Mouse (Mus musculus): Measurements from ENCODE around the gene Hnrnpa1.
"Not testable (repeated sequence)": the region's sequence is repeated elsewhere in the genome, so short reads cannot be mapped to it uniquely, and the experiment has no call there.

Hnrnpa1 gene

DNA sequence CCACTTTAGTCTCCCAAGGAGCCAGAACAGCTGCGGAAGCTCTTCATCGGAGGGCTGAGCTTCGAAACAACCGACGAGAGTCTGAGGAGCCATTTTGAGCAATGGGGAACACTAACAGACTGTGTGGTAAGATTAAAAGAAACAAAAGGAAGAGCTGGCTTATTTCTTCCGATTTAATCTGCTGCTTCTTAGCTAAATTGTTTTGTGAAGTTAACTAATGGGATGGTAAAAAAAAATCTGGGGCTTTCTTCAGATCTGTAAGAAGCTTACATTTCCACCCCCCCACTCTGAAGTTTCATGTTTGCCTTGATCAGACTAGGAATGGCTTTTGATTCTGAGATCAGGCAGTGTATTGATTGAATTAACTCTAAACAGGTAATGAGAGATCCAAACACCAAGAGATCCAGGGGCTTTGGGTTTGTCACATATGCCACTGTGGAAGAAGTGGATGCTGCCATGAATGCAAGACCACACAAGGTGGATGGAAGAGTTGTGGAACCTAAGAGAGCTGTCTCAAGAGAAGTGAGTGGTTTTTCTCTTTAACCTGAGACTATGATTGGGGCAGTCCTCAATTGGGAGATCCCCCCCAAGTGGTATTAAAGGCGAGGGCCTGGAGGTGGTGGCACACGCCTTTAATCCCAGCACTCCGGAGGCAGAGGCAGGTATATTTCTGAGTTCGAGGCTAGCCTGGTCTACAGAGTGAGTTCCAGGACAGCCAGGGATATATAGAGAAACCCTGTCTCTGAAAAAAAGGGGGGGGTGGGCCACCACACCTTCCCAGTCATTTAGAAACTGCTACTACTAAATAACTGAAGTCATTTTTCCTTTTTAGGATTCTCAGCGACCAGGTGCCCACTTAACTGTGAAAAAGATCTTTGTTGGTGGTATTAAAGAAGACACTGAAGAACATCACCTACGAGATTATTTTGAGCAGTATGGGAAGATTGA is 1.1 kb downstream of the Hnrnpa1 start:
- peak in 1 of 2 experiments; percentile 26 for DNase-seq (ENCODE audit: low spot score in 2 of 2)

DNA sequence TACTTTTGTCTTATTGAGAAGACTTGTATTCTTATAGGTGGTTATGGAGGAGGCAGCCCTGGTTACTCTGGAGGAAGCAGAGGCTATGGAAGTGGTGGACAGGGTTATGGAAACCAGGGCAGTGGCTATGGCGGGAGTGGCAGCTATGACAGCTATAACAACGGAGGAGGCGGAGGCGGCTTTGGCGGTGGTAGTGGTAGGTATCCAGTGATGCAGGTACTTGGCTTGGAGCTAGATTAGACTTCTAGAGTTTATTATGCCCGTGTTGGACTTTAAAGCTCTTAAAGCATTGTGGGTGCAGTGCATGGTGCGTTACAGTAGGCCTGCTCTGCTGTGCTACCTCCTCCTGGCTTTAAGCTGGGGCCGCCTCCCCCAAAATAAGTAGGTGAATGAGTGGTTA is 2.7 kb downstream of the Hnrnpa1 start:
- DNase-seq (ENCODE audit: low spot score in 2 of 2) = peak in 1 of 2 experiments; percentile 36

DNA sequence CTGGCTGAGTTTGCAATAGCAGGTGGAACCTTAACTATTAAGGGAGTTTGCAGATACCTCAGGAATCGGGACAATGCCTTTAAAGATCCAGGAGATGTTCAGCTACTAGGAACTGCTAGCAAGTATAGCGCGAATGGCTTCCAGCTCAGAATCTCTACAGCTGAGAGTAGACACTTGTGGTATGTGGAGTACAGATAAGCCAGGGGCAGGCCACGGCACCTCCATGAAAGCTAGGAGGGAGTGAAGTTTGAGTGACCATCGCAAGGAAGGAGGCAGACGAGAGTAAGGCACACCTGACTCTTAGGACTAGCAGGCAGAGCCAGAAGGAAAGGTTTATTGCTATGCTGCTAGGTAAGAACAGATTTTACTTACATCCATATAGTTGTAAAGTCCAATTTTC is 5.4 kb downstream of the Hnrnpa1 start:
- DNase-seq (ENCODE audit: low spot score in 2 of 2) = peak in 1 of 2 experiments; percentile 41

DNA sequence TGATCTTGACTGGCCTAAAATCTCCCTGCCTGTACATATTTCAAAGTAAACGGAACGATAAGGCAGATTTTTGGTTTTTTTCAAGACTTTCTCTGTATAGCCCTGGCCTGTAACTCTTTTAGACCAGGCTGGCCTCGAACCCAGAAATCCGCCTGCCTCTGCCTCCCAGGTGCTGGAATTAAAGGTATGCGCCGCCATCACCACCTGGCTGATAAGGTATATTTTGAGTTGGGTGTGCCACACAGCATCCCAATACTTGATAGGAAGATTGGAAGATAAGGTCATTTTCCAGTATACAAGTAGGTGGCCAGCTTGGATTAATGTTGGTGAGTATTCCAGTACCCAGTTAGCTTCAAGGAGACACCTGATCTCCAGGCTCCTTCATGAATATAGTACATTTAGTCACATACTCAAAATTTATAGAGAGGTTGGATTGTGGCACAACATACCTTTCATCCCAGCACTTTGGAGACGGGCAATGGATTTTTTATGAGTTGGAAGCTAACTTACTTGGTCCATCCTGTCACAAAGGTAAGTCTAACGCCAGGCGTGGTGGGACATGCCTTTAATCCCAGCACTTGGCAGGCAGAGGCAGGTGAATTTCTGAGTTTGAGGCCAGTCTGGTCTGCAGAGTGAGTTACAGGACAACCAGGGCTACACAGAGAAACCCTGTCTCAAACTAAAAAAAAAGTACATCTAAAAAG is 7.0 kb downstream of the Hnrnpa1 start:
- no peak for DNase-seq (ENCODE audit: low spot score in 2 of 2)

DNA sequence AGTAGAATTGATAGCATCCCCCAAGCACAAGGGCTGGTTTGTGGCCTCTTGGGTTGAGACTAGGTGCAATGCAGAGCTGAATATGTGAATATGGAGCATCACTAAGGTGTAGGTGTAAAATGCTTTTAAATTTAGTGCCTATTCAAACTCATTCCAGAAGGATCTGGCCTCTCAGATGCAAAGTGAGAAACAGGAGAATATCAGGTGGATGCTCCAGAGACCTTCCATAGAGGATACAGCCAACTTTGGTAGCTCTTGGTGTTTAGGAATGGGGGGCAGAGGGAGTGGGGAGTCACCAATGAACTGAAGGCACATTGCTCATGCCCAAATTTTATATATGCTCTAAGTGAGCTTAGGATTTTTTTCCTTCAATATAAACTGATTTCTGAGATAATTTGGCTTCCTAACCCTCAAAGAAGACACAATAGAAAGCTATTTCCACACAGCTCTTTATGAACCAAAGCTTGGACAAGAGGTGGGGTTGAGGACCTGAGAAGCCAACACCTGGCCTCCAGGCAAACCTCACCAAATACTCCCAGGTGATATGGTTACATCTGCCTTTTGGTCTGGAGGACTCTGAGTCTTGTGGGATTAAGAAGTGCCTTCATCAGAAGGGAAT is 7.7 kb downstream of the Hnrnpa1 start:
- no peak for DNase-seq (ENCODE audit: low spot score in 2 of 2)

DNA sequence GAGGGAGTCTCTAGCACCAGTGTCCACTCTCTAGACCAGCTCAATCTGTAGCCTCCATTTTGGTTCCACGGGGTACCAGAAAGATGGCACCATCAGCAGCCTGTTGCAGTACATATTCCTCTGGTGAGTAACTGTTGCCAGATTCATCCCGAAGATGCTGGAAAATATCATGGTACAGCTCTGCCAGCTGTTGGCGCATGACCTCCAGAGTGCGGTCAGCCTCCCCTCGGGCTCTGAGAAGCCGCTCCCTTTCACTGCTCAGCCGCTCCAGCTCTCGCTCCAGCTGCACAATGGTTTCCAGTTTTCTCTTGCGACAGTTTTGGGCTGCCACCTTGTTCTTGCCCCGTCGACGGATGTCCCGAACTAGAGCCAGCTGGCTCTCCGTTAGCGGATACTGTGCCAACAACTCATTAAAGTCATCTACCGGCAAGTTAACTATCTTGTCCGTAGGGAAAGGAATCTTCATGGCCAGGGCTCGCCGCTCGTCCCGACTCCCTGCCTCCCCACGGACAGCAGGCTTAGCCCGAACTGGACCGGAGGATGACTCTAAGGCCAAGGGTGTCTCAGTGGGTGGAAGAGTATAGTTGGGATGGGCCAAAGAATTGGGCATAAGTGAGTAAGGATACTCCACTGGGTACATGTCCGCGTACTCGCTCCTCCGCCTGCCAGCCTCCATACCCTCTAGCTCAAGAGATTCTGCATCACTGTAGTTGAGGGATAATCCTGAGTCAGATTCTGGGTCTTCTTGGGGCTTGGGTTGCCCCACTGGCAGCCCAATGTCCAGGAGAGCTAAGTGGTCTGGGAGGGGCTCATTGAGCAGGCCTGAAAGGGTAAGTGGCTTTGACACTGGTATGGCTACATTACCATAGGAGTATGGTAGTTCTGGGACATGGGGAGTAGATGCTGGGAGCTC is 8.4 kb downstream of the Hnrnpa1 start:
- peak in 1 of 2 experiments; percentile 24 for DNase-seq (ENCODE audit: low spot score in 2 of 2)

DNA sequence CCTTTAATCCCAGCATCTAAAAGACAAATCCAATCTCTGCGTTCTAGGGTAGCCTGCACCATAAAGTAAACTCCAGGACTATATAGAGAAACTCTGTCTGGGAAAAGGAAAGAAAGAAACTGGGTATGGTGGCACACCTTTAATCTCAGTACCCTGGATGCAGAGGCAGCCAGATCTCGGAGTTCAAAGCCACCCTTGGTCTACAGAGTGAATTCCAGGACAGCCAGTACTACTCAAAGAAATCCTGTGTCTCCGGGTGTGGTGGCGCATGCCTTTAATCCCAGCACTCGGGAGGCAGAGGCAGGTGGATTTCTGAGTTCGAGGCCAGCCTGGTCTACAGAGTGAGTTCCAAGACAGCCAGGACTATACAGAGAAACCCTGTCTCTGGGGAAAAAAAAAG is 9.3 kb downstream of the Hnrnpa1 start:
- DNase-seq (ENCODE audit: low spot score in 2 of 2) = not testable (repeated sequence)

DNA sequence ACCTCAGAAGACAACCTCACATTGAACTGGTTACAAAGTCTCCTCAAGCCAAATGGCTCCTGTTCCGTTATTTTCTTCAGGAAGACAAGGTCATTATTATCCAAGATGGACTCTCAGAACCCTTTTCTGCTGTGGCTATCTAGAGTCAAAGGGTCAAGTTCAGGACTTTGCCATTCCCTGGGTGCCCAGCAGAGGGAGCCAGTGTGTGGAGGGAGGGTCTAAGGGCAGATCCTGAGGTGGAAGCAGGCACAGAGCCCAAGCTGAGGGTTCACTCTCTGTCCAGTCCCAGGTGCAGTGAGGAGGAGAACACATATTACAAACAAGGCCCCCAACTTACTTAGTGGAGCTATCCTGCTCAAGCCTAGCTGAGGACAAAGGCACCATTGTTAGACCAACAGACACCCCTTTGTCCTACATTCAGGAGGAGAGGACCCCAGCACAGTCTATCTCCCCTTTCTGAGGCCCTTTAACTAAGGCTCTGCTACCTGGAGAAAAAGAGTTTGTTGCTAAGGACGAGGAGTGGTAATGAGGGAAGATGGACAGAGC is 10.0 kb downstream of the Hnrnpa1 start:
- peak; percentile 90 for DNase-seq (ENCODE audit: low spot score in 2 of 2)

DNA sequence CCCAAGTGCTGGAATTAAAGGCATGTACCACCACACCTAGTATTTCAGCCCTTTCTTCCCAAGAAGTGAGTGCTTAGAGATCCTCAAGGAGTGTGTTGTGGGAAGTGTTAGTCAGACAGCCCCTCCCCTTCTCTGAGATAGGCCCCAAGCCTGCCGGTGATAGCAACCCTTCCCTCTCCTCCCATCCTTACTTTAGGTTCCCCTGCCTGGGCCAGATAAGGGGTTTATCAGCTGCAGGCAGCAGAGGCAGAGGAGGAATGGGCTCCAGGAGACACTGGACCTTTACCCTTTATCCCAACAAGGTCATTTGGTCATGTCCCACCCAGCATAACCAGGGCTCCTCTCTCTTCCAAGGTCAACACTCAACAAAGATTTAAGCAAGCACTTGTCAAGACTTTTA is 11.4 kb downstream of the Hnrnpa1 start:
- peak; percentile 81 to 86 for DNase-seq (ENCODE audit: low spot score in 2 of 2)

DNA sequence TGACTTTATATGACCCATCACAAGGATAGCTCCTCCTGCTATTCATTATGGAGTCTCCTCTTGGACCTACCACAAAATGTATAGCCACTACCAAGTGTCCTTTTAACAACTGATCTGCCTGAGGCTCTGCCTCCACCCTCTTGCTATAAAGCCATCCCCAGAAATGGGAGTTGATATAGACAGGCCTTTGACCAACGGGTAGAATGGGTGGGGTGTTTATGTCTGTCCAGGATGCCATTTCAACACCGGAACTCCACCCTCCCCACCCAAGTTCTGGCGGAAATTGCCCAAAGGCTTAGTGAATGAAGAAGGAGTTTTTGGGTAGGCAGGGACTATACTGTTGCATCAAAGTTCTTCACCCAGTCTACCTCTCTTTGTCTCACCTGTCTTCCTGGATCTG is 12.4 kb downstream of the Hnrnpa1 start:
- DNase-seq (ENCODE audit: low spot score in 2 of 2) = peak; percentile 73

DNA sequence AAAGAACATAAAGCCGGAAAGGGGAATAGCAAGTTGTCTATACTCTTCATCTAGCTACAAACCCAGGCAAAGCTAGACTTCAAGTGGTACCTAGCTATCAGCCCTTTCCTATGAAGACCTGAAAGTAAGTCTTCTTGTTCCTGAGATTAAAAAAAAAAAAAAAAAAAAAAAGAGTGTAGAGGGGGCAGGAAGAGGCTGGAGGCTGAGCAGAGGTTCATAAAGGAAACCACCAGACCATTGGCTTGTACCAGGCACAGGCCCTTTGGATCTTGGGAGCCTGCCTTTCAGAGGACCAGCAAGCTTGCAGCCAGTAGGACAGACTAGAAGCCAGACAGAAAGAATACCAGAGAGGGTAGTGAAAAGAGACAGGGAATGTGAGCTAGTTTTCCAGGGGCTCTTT is 13.1 kb downstream of the Hnrnpa1 start:
- no peak for DNase-seq (ENCODE audit: low spot score in 2 of 2)

DNA sequence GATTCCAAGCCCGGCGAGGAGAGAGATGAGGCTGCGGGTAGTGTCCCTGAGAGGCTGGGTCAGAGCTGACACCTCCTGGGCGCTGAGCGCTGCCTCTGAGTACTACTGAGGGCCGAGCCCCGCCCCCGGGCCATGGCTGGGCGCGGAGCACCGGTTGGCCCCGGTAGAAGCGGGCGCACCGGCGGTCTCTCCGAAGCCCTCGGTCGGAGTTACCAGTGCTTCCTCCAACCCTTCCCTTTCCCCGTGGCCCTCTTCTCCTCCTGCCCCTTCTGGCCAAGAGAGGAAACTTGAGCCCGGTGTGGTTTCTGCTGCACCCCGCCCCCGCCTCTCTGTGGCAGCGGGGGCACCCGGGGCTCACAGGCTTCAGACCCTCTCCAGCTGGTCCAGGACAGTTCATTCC is 14.9 kb downstream of the Hnrnpa1 start:
- DNase-seq (ENCODE audit: low spot score in 2 of 2) = peak; percentile 87 to 88

DNA sequence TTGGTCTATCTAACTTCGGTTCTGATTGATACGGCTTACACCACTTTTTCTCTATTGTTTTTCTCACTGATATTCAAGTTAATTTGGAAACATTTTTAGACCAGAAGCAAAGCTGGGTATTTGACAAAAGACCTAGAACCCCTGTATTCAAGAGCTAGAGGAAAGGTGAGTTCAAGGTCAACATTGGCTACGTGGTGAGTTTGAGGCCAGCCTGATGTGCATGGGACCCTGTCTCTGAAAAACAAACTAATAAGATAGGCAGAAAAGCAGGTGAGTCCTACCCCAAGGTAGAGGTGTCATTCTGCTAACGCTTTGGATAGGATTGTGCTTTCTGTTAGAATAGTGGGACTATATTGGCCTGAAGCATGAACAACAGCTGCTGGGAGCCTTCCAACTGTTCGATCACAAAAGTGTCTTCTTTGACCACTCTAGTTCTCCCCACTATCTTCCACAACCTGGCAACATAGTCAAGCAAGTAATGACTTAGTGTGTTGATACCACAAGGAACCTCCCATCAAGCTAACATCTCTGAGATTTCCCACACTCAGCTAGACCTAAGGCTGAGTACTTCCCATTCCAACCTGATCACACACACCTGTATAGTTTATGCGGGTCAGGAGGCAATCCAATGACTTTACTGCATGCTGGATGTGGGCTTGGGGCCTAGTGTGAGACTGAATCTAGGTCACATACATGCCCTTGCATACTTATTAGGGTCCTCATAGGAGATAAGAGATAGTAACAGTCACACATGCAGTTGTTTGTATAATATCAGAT is 16.2 kb downstream of the Hnrnpa1 start:
- peak in 1 of 2 experiments; percentile 51 for DNase-seq (ENCODE audit: low spot score in 2 of 2)

DNA sequence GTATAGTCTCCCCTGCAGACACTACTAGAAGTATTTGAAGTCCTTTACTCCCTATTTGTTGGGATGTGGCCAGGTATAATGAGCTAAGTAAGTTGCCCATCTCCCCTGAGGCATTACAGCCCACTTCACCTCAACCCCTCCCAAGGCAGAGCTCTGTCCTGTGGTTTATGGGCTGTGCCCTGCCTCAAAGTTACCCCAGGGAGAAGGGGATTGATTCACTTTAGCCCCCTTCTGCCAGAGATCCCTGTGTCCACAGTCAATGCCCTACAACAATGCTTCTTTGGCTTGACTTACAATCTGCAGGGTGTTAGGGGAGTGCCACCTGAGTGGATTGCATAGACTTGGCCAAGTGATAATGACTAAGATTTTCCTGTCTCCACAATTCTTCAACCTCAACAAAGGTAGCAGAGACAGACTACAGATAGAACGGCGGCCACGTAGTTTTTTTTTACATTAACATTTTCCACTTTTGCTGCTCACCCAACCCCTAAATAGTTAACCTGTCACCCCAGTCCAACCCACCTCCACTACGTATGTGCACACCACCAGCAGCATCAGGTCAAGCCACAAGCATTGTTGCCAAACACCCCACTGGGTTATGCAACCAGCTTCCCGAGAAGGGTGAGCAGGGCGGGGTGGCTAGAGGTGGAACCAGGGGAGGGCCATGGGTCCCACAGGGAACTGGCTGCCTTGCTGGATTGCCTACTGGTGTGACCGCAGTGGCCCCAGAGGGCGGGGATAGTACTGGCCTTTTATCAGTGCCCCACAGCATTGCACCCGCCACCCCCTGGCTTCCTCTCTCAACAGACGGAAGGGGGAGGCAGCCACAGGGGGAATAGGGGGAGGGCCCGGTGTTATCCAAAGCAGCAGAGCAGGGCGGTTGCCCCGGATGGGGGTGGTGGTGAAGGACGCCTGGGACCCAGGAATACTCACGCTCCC is 17.8 kb downstream of the Hnrnpa1 start, which contains the start of gene Nfe2:
Nfe2 (minus strand) TSS at position 614 of the 939 bp plus-strand sequence.
- peak; percentile 91 to 95 for DNase-seq (ENCODE audit: low spot score in 2 of 2)

DNA sequence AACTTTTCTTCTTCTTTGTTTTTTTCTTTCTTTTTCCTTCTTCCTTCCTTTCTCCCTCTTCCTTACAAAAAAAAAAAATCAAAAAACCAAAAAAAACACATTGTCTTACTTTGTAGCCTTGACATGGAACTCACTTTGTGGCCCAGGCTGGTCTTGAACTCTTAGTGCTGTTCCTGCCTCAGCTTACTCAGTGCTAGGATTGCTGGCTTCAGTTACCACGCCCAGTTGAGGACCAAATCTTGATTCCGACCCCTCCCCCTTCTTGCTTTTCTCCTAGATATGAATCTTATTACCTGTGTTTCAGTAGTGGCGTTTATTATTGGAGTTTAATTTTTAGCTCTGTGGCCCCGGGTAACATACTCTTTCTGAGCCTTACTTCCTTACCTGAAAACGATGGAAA is 18.9 kb downstream of the Hnrnpa1 start:
- DNase-seq (ENCODE audit: low spot score in 2 of 2) = peak in 1 of 2 experiments; percentile 33

DNA sequence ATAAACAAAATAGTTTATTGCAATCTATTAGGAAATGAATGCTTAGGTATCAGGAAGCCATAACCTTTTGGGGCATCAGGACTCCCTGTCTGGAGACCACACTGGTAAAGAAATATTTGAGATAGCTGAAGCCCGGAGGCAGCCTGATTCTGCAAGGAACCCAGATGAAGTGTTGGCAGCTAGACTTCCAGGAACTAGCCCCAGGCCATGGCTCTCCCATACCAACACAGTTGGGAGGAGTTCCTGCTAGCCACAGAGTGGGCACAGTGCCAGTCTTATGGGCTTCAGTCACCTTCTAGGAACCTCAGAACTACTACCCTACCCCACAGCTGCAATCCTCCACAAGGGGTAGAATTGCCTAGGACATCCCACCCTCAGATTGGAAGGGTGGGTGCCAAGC is 19.8 kb downstream of the Hnrnpa1 start:
- peak; percentile 72 to 78 for DNase-seq (ENCODE audit: low spot score in 2 of 2)

DNA sequence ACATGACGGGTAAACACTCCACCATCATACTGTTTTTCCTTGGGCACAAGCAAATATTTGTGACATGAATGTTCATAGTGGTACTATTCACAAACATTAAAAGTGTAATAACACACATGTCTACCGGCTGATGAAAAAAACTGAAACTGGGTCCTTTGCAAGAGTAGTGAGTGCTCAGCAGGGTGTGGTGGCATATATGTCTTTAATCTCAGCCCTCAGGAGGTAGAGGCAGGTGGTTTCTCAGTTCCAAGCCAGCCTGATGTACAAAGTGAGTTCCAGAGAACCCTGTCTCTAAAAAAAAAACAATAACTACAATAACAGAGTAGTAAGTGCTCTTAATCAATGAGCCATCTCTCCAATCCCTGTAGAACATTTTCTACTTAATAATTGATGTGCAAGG is 24.6 kb downstream of the Hnrnpa1 start:
- no peak for DNase-seq (ENCODE audit: low spot score in 2 of 2)

DNA sequence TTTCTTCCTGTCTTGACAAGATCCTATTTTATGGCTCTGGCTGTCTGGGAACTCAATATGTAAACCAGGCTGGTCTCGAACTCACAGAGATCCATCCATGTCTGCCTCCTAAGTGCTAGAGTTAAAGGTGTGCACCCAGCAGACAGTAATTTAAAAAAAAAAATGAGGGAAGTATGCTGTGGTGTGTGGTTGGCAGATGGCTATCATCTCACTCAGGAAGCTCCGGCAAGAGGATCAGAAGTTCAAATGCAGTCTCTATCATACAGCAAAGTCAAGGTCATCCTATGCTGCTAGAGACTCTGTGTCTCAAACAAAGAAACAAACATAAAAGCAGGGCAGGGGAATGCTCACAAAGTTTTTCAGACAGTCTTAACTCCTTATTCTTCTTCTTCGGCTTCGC is 28.7 kb downstream of the Hnrnpa1 start:
- no peak for DNase-seq (ENCODE audit: low spot score in 2 of 2)

Measured in spleen, postnatal 10 days (tissue).